Mouse (Mus musculus): ENCODE results near the gene Rapgef3. TPM values are rescaled to one million over a fixed set of nuclear protein-coding genes. Genes with fewer than 3 reads are reported as not detected.
A peak's percentile ranks its signal among the peaks of the same experiment; 100 is the strongest.

Rapgef3 gene
- polyA plus RNA-seq, 1 experiment from 2014 or later = 5.5 TPM

DNA sequence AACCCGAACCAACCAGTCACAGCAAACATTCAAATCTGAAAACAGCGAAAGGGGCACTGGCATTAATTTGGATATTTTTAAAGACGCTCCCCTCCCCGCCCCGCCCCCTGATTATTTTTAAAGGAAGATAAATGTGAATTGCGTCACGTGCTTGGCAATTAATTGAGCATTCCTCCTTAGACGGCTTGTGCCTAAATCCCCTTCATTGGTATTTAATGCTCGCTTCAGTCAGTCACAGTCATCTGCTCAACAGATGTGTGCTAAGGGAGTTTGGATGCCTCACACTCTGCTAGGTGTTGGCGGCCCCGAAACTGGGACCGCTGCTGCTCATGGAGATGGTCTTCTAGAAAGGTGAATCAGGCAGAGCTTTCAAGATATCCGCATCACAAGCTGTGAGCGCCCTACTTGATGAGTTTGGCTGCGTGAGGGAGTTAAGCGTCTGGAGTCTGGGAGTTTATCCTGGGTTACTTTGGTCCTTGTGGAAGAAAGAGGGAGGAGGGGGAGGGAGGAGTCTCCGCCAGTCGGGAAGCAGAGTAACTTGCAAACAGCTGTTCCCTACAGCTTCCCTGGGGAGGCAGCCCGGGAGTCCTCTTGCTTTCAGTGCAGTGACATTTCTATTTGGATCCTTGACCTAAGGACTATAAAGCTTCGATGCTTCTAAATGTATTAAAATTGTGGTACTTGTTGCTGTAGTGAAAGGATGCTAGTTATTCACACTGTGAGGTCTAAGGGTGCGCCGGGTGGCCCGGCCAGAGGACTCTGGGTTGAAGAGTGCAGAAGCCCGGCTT is 14.4 kb upstream of the Rapgef3 start:
- Histone ChIP-seq H3K4me2 (ENCODE audit: low read depth, low read length, severe bottlenecking) (peak overlapping the region; percentile 26; the same call in 1 of the 2 replicates), H3K27me3 (ENCODE audit: control insufficient read depth, insufficient read depth, low read length) (peaks cover 8% of the 10 kb centered on the region), H3K9ac (ENCODE audit: low read length) (no peak overlapping the region), H3K4me1 (replicated peaks; ENCODE audit: control insufficient read depth, insufficient read depth, low read length) (peaks cover 9% of the 10 kb centered on the region; the same call in 1 of the 2 replicates), H3K9me3 (ENCODE audit: control insufficient read depth, low read length) (no peaks in the 10 kb centered on the region), H3K4me3 (ENCODE audit: low read depth, low read length) (no peak overlapping the region), H3K36me3 (ENCODE audit: control insufficient read depth, insufficient read depth, low read length) (no peaks in the 10 kb centered on the region), H3K27ac (ENCODE audit: low read depth, low read length) (no peak overlapping the region)
- WGBS = 9% methylated on average over 24 of the region's 24 CpGs
- no peak for ATAC-seq (replicated peaks; ENCODE audit: low FRiP score)
- no peak for DNase-seq (ENCODE audit: low spot score)

DNA sequence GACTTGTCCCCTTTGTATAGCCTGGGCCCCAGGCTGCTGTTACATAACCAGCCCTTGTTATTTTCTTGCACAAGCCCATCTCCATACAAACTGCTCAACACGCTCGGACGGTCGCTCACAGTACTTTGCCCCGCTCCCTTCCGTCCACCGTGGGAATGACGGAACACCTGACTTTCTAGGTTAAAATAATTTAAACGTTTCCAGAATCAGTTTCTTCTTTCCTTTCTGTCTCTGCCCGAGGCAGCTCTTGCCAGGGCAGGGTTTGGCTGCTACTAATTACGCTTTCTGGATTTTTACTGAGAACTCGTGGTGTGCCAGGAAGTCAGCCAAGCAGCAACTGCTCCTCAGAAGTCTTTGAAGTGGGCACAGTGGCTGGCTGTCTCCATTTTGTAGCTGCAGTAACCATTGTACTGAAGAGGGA is 12.8 kb upstream of the Rapgef3 start:
- WGBS = 68% methylated on average over 12 of the region's 12 CpGs
- H3K9me3 ChIP-seq (ENCODE audit: control insufficient read depth, low read length) = no peaks in the 10 kb centered on the region

DNA sequence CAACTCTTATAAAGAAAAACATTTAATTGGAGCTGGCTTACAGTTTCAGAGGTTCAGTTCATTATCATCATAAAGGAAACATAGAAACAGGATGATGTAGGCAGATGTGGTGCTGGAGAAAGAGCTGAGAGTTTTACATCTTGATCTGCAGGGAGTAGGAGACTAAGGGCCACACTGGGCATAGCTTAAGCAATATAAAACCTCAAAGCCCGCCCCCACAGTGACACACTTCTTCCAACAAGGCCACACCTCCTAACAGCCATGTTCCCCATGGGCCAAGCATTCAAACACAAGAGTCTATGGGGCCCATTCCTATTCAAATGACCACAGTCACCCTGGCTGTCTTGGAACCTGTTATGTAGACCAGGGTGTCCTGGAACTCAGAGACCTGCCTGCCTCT is 11.8 kb upstream of the Rapgef3 start:
- no peak overlapping the region for H3K4me3 ChIP-seq (ENCODE audit: low read depth, low read length)
- H3K27me3 ChIP-seq (ENCODE audit: control insufficient read depth, insufficient read depth, low read length) = peaks cover 8% of the 10 kb centered on the region
- H3K36me3 ChIP-seq (ENCODE audit: control insufficient read depth, insufficient read depth, low read length) = no peaks in the 10 kb centered on the region
- no peak overlapping the region for H3K4me2 ChIP-seq (ENCODE audit: low read depth, low read length, severe bottlenecking)
- no peak overlapping the region for H3K27ac ChIP-seq (ENCODE audit: low read depth, low read length)
- DNase-seq (ENCODE audit: low spot score) (no peak), ATAC-seq (replicated peaks; ENCODE audit: low FRiP score) (no peak)
- no peaks in the 10 kb centered on the region for H3K9me3 ChIP-seq (ENCODE audit: control insufficient read depth, low read length)
- WGBS = 91% methylated on average over 1 of the region's 1 CpGs
- 0 out of 2 replicates have a peak, but pooled peaks cover 6% of the 10 kb centered on the region for H3K4me1 ChIP-seq (replicated peaks; ENCODE audit: control insufficient read depth, insufficient read depth, low read length)
- H3K9ac ChIP-seq (ENCODE audit: low read length) = no peak overlapping the region

More for the DNA sequence above, 12.8 kb upstream of the Rapgef3 start:
- Histone ChIP-seq H3K4me1 (replicated peaks; ENCODE audit: control insufficient read depth, insufficient read depth, low read length) (peaks cover 9% of the 10 kb centered on the region; the same call in 1 of the 2 replicates), H3K36me3 (ENCODE audit: control insufficient read depth, insufficient read depth, low read length) (no peaks in the 10 kb centered on the region), H3K9ac (ENCODE audit: low read length) (no peak overlapping the region), H3K4me3 (ENCODE audit: low read depth, low read length) (no peak overlapping the region), H3K27ac (ENCODE audit: low read depth, low read length) (no peak overlapping the region), H3K27me3 (ENCODE audit: control insufficient read depth, insufficient read depth, low read length) (peaks cover 8% of the 10 kb centered on the region), H3K4me2 (ENCODE audit: low read depth, low read length, severe bottlenecking) (no peak overlapping the region)
- ATAC-seq (replicated peaks; ENCODE audit: low FRiP score) (no peak), DNase-seq (ENCODE audit: low spot score) (no peak)

DNA sequence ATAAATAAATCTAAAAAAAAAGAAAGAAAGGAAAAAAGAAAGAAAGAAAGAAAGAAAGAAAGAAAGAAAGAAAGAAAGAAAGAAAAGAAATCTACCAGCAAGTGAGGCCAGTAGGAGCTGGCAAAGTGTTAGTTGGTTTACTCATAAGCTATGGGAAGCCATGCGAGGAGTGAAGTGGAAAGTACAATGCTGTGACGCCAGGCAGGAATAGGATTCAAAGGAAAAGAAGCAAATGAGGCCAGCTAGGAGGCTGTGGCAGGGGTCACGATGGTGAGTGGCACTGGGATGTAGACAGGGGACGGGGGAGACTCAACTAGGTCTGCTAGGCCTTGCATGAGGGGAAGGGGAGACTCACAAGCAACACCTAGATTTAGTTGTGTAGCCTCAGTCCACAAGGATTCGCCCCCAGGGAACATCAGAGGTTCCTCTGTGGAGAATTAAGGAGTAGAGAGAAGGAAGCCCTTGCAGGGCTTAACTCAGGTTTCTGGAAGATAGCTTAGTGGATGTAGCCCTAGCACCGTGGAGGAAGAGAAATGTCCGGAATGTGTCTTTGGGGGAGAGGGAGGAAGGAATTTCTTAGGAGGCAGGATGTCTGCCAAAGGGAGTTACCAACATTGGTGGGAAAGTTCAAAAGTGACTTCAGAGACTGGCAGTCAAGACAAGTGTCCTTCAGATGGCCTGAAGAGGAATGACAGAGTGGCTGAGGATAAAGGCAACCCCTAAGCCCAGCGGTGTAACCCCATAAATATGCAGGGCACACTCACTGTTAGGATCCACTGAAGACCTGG is 10.7 kb upstream of the Rapgef3 start, which contains the start of gene Slc48a1:
Gene Slc48a1, plus strand, starts transcription at position 210 of the 788 bp plus-strand sequence.
- ATAC-seq (replicated peaks; ENCODE audit: low FRiP score) (no peak), DNase-seq (ENCODE audit: low spot score) (no peak)
- no peaks in the 10 kb centered on the region for H3K36me3 ChIP-seq (ENCODE audit: control insufficient read depth, insufficient read depth, low read length)
- H3K27me3 ChIP-seq (ENCODE audit: control insufficient read depth, insufficient read depth, low read length) = peaks cover 8% of the 10 kb centered on the region
- H3K4me3 ChIP-seq (ENCODE audit: low read depth, low read length) = no peak within 1 kb of the TSS
- no peak within 1 kb of the TSS for H3K27ac ChIP-seq (ENCODE audit: low read depth, low read length)
- H3K4me1 ChIP-seq (replicated peaks; ENCODE audit: control insufficient read depth, insufficient read depth, low read length) = 0 out of 2 replicates have a peak, but pooled peaks cover 4% of the 10 kb centered on the region
- H3K9ac ChIP-seq (ENCODE audit: low read length) = no peak within 1 kb of the TSS
- WGBS = 70% methylated on average over 8 of the region's 8 CpGs
- H3K9me3 ChIP-seq (ENCODE audit: control insufficient read depth, low read length) = no peaks in the 10 kb centered on the region
- no peak within 1 kb of the TSS for H3K4me2 ChIP-seq (ENCODE audit: low read depth, low read length, severe bottlenecking)

DNA sequence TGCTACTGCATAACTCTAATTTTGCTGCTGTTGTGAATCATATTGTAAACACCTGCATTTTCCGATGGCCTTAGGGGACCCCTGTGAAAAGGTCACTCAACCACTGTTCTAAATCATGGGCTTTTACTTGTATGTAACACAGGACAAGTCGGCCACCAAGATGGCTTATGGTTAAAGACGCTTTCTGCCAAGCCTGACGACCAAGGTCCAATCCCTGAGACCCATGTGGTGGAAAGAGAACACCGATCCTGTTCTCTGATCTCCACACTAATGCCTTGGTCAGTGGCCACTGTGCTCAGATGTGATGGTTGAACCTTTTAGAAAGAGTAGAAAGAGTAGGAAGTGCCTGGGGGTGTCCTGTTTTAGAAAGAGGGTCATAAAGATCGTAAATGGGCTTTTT is 9.1 kb upstream of the Rapgef3 start:
- ATAC-seq (replicated peaks; ENCODE audit: low FRiP score) (no peak), DNase-seq (ENCODE audit: low spot score) (no peak)
- 85% methylated on average over 6 of the region's 6 CpGs for WGBS
- Histone ChIP-seq H3K4me2 (ENCODE audit: low read depth, low read length, severe bottlenecking) (no peak overlapping the region), H3K27me3 (ENCODE audit: control insufficient read depth, insufficient read depth, low read length) (no peaks in the 10 kb centered on the region), H3K27ac (ENCODE audit: low read depth, low read length) (no peak overlapping the region), H3K4me3 (ENCODE audit: low read depth, low read length) (no peak overlapping the region), H3K9ac (ENCODE audit: low read length) (no peak overlapping the region), H3K4me1 (replicated peaks; ENCODE audit: control insufficient read depth, insufficient read depth, low read length) (no peaks in the 10 kb centered on the region), H3K9me3 (ENCODE audit: control insufficient read depth, low read length) (no peaks in the 10 kb centered on the region), H3K36me3 (ENCODE audit: control insufficient read depth, insufficient read depth, low read length) (no peaks in the 10 kb centered on the region)

DNA sequence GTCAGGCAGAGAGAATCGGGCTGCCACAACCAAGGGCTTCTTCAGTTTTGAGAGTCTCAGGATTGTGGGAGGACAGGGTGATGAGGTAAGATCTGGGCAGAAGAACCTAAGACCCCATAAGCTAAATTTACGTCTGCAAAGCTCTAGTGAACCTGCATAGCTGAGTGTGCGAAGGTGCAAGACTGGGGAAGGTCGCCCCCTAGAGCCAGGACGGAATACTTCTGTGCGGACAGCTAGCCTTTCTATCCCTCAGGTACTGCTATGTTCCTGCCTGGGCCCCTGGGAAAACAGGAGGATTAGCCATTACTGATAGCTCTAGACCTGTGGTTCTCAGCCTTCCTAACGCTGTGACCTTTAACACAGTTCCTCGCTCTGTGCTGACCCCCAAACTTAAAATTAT is 8.7 kb upstream of the Rapgef3 start:
- WGBS = 7% methylated on average over 8 of the region's 8 CpGs
- ATAC-seq (replicated peaks; ENCODE audit: low FRiP score) = peak; percentile 40; the same call in 1 of the 2 replicates
- H3K4me1 ChIP-seq (replicated peaks; ENCODE audit: control insufficient read depth, insufficient read depth, low read length) = no peaks in the 10 kb centered on the region
- H3K4me2 ChIP-seq (ENCODE audit: low read depth, low read length, severe bottlenecking) = no peak overlapping the region
- no peak overlapping the region for H3K27ac ChIP-seq (ENCODE audit: low read depth, low read length)
- no peaks in the 10 kb centered on the region for H3K9me3 ChIP-seq (ENCODE audit: control insufficient read depth, low read length)
- H3K4me3 ChIP-seq (ENCODE audit: low read depth, low read length) = no peak overlapping the region
- H3K9ac ChIP-seq (ENCODE audit: low read length) = no peak overlapping the region
- no peaks in the 10 kb centered on the region for H3K27me3 ChIP-seq (ENCODE audit: control insufficient read depth, insufficient read depth, low read length)
- peak; percentile 84 for DNase-seq (ENCODE audit: low spot score)
- no peaks in the 10 kb centered on the region for H3K36me3 ChIP-seq (ENCODE audit: control insufficient read depth, insufficient read depth, low read length)

DNA sequence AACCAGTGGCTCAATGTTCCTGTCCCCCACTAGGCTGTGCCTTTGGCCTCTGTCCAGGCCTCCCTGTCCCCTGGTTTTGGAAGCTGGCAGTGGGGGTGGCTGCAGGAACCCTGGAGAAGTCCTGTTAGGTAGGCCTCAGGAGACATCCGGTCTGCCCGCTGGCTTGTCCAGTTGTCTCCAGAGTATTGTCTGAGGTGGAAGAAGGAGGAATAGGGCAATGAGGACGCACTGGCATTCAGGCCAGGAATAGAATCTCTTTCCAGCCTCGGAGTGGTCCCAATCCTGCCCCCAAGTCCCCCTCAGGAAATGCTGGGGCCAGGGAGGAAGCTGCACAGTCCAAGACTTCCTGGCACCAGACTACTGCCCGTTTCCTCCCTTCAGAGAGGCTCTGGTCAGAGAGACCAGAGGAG is 6.2 kb upstream of the Rapgef3 start:
- no peak for ATAC-seq (replicated peaks; ENCODE audit: low FRiP score)

DNA sequence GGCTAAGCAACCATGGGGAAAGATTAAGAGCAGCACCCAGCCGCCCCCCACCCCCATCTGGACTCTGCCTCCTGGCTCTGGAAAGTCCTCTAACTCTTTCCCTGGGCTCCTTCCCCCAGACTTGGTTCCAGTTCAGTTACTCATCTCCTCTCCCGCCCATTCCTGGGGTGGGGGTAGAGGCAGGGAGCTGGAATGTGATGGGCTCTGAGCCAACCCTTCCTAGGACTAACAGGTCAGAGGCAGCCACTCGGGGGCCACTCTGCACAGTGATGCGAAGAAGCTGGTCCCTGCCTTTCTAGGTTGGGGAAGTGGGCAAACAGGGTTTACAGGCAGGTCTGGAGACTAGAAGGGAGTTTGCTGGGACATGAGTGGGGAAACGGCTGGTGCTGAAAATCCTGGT is 5.3 kb upstream of the Rapgef3 start:
- 35% methylated on average over 5 of the region's 5 CpGs for WGBS
- no peak overlapping the region for H3K27ac ChIP-seq (ENCODE audit: low read depth, low read length)
- no peak for ATAC-seq (replicated peaks; ENCODE audit: low FRiP score)
- no peak overlapping the region for H3K4me3 ChIP-seq (ENCODE audit: low read depth, low read length)
- H3K4me2 ChIP-seq (ENCODE audit: low read depth, low read length, severe bottlenecking) = no peak overlapping the region
- H3K9ac ChIP-seq (ENCODE audit: low read length) = no peak overlapping the region
- no peaks in the 10 kb centered on the region for H3K9me3 ChIP-seq (ENCODE audit: control insufficient read depth, low read length)
- H3K27me3 ChIP-seq (ENCODE audit: control insufficient read depth, insufficient read depth, low read length) = peaks cover 6% of the 10 kb centered on the region; the same call in 1 of the 2 replicates
- no peaks in the 10 kb centered on the region; the same call in 1 of the 2 replicates for H3K4me1 ChIP-seq (replicated peaks; ENCODE audit: control insufficient read depth, insufficient read depth, low read length)
- DNase-seq (ENCODE audit: low spot score) = peak; percentile 56
- no peaks in the 10 kb centered on the region for H3K36me3 ChIP-seq (ENCODE audit: control insufficient read depth, insufficient read depth, low read length)

More for the DNA sequence above, 6.2 kb upstream of the Rapgef3 start:
- no peak for DNase-seq (ENCODE audit: low spot score)
- Histone ChIP-seq H3K4me2 (ENCODE audit: low read depth, low read length, severe bottlenecking) (no peak overlapping the region), H3K4me3 (ENCODE audit: low read depth, low read length) (no peak overlapping the region), H3K9ac (ENCODE audit: low read length) (no peak overlapping the region), H3K36me3 (ENCODE audit: control insufficient read depth, insufficient read depth, low read length) (no peaks in the 10 kb centered on the region), H3K27ac (ENCODE audit: low read depth, low read length) (no peak overlapping the region), H3K4me1 (replicated peaks; ENCODE audit: control insufficient read depth, insufficient read depth, low read length) (no peaks in the 10 kb centered on the region), H3K27me3 (ENCODE audit: control insufficient read depth, insufficient read depth, low read length) (0 out of 2 replicates have a peak, but pooled peaks cover 2% of the 10 kb centered on the region), H3K9me3 (ENCODE audit: control insufficient read depth, low read length) (no peaks in the 10 kb centered on the region)
- WGBS = 77% methylated on average over 5 of the region's 5 CpGs

All from forebrain, embryonic 11.5 days (tissue).